8 mouse cellular contexts compared by ENCODE assay signal in genomic region chr4:102656494-102657036, GRCm38 (mm10).
DNase-seq lines count a peak whose midpoint lies in the region; ATAC-seq and TF ChIP-seq lines count a peak whose summit lies in the region.

No protein-coding gene starts in this region.

- no peaks in the 10 kb centered on the region for H3K27me3 ChIP-seq in lung, embryonic 14.5 days (ENCODE audit: insufficient read depth, low read length)

- H3K4me2 ChIP-seq in lung, embryonic 14.5 days: no peak overlapping the region

- ATAC-seq in cerebellum, adult (ENCODE audit: insufficient number of reproducible peaks, low FRiP score, low TSS enrichment): peak; percentile 45; the same call in 1 of the 2 replicates
- ATAC-seq in lung, embryonic 14.5 days (ENCODE audit: insufficient read depth): peak; percentile 28; the same call in 1 of the 2 replicates
- peak; percentile 89 for ATAC-seq in neutrophil, adult 5-6 weeks (ENCODE audit: extremely low read depth, insufficient number of reproducible peaks, low FRiP score, poor library complexity, severe bottlenecking)
- no peak for ATAC-seq in erythroid progenitor cell, adult 5-6 weeks (replicated peaks; ENCODE audit: low FRiP score, poor library complexity, severe bottlenecking)

- no peaks in the 10 kb centered on the region for H3K9me3 ChIP-seq in lung, embryonic 14.5 days (ENCODE audit: low read depth, low read length)

- TF ChIP-seq CTCF in lung, embryonic 14.5 days (IDR thresholded peaks at IDR 0.05; ENCODE audit: low read depth): peak; percentile 86

- H3K4me3 ChIP-seq in lung, embryonic 14.5 days (ENCODE audit: low read depth, low read length): no peak overlapping the region

- 7% methylated on average over 3 of the region's 3 CpGs for WGBS in lung, embryonic 14.5 days

- H3K9ac ChIP-seq in lung, embryonic 14.5 days: no peak overlapping the region

- DNase-seq in 3134 (ENCODE audit: extremely low read depth, insufficient read length, low spot score): peak; percentile 16
- peak; percentile 85 for DNase-seq in CD4-positive, CD25-positive, alpha-beta regulatory T cell, adult 2 months (ENCODE audit: low read depth, low spot score)
- DNase-seq in forelimb bud, embryonic 11.5 days (ENCODE audit: low read depth, low spot score): peak; percentile 65
- peak; percentile 9 for DNase-seq in kidney, adult 18-20 months
- DNase-seq in lung, embryonic 14.5 days: peak; percentile 86

- no peaks in the 10 kb centered on the region for H3K4me1 ChIP-seq in lung, embryonic 14.5 days (ENCODE audit: insufficient read depth)

- no peak overlapping the region for H3K27ac ChIP-seq in lung, embryonic 14.5 days (ENCODE audit: low read depth)

- H3K36me3 ChIP-seq in lung, embryonic 14.5 days (ENCODE audit: insufficient read depth): no peaks in the 10 kb centered on the region

Comparison
In these comparisons a context has a peak if more than half of its experiments do, and no peak if none do; other contexts are left out.
1. DNase-seq: peak in every context shown above with its lines; median percentile 86 in lung, embryonic 14.5 days; 85 in CD4-positive, CD25-positive, alpha-beta regulatory T cell, adult 2 months; 65 in forelimb bud, embryonic 11.5 days; 16 in 3134; 9 in kidney, adult 18-20 months.